Mouse (Mus musculus) stomach, postnatal 0 days (tissue): ENCODE measurements at regions not wholly inside any gene's neighbourhood (a gene's known extent, or its start where the extent isn't known, plus 50 kb on each side); places are given as distances from the start of the nearest gene placed in this dataset.
A peak's percentile ranks its signal among the peaks of the same experiment; 100 is the strongest.

Experiments
- ATAC-seq: fragments of 200-750 bp; cut with Nextera tagmentation; 2 replicates; pipeline ENCODE4 v1.8.0; 2017; ENCODE audit not compliant: low FRiP score, low TSS enrichment
- DNase-seq: peaks from one replicate; pipeline ENCODE4 v3.0.0-alpha.2; 2016; ENCODE audit warnings: low spot score
- H3K27ac ChIP-seq: fragments of 300-500 bp; sonication (generic); replicated peaks from 2 replicates; pipeline ENCODE4 v1.5.1; 2014; ENCODE audit warnings: mild to moderate bottlenecking, control low read depth
- H3K27me3 ChIP-seq: fragments of 300-500 bp; sonication (generic); 2 replicates; pipeline ENCODE4 v1.6.1; 2014; ENCODE audit warnings: low read length; ENCODE audit not compliant: control insufficient read depth, insufficient read depth
- H3K36me3 ChIP-seq: fragments of 300-500 bp; sonication (generic); 2 replicates; pipeline ENCODE4 v1.6.1; 2014; ENCODE audit warnings: low read length, mixed read lengths; ENCODE audit not compliant: control insufficient read depth, insufficient read depth
- H3K4me1 ChIP-seq: fragments of 300-500 bp; sonication (generic); replicated peaks from 2 replicates; pipeline ENCODE4 v1.6.1; 2014; ENCODE audit warnings: antibody characterized with exemption; ENCODE audit not compliant: control insufficient read depth, insufficient read depth
- H3K4me2 ChIP-seq: fragments of 300-500 bp; sonication (generic); replicated peaks from 2 replicates; pipeline ENCODE4 v1.6.1; 2014; ENCODE audit warnings: low read depth, mild to moderate bottlenecking, control low read depth, moderate library complexity
- H3K4me3 ChIP-seq: fragments of 300-500 bp; sonication (generic); 2 replicates; pipeline ENCODE4 v1.5.1; 2014; ENCODE audit warnings: low read depth, low read length, control low read depth
- H3K9ac ChIP-seq: fragments of 300-500 bp; sonication (generic); 2 replicates; pipeline ENCODE4 v1.6.1; 2014; ENCODE audit warnings: mild to moderate bottlenecking, low read length, control low read depth, mixed read lengths
- H3K9me3 ChIP-seq: fragments of 300-500 bp; sonication (generic); 2 replicates; pipeline ENCODE4 v1.6.1; 2016; ENCODE audit warnings: low read length; ENCODE audit not compliant: control insufficient read depth
- CTCF ChIP-seq: IDR thresholded peaks from 2 replicates; pipeline ENCODE4 v1.5.1; 2016; ENCODE audit warnings: antibody characterized with exemption, low read depth, mild to moderate bottlenecking, moderate library complexity
- EP300 ChIP-seq: optimal IDR thresholded peaks from 2 replicates; pipeline ENCODE3; 2016; ENCODE audit warnings: antibody characterized with exemption
- WGBS: fragments of 180-500 bp; shearing (Covaris S2); extraction: QIAGEN DNeasy Blood & Tissue Kit; methylation state at CpG from one replicate; pipeline ENCODE4 v1.1.7; 2014; 5-methylcytosine and 5-hydroxymethylcytosine counted together

GRCm38 (mm10) chr17:73053479-73054215 lies 54.1 kb upstream of the Lclat1 start:
- no peak for TF ChIP-seq CTCF
- no peak for TF ChIP-seq EP300
- H3K4me3 ChIP-seq = no peak overlapping the region
- no peaks in the 10 kb centered on the region for H3K4me1 ChIP-seq
- DNase-seq (no peak), ATAC-seq (no peak)
- H3K9me3 ChIP-seq = no peaks in the 10 kb centered on the region
- H3K4me2 ChIP-seq = no peak overlapping the region
- no peak overlapping the region for H3K9ac ChIP-seq
- 25% methylated on average over 3 of the region's 3 CpGs for WGBS
- 0 out of 2 replicates have a peak overlapping the region, but pooled peaks have one; percentile 20 for H3K27ac ChIP-seq
- no peaks in the 10 kb centered on the region for H3K36me3 ChIP-seq
- no peaks in the 10 kb centered on the region for H3K27me3 ChIP-seq

GRCm38 (mm10) chr17:73054226-73054625 lies 53.6 kb upstream of the Lclat1 start:
- no peak for TF ChIP-seq CTCF
- TF ChIP-seq EP300 = no peak
- no peaks in the 10 kb centered on the region for H3K27me3 ChIP-seq
- ATAC-seq = no peak

GRCm38 (mm10) chr17:73055197-73055596 lies 52.6 kb upstream of the Lclat1 start:
- Histone ChIP-seq H3K36me3 (no peaks in the 10 kb centered on the region), H3K4me2 (no peak overlapping the region), H3K9ac (no peak overlapping the region), H3K9me3 (no peaks in the 10 kb centered on the region), H3K27me3 (no peaks in the 10 kb centered on the region), H3K4me3 (no peak overlapping the region), H3K27ac (no peak overlapping the region), H3K4me1 (no peaks in the 10 kb centered on the region)
- ATAC-seq = no peak
- no peak for DNase-seq
- 64% methylated on average over 3 of the region's 3 CpGs for WGBS
- TF ChIP-seq CTCF (no peak), EP300 (no peak)

More at GRCm38 (mm10) chr17:73054226-73054625, 53.6 kb upstream of the Lclat1 start:
- Histone ChIP-seq H3K4me1 (no peaks in the 10 kb centered on the region), H3K27ac (peak overlapping the region; percentile 31; the same call in 1 of the 2 replicates), H3K9ac (no peak overlapping the region), H3K4me3 (no peak overlapping the region), H3K36me3 (no peaks in the 10 kb centered on the region), H3K9me3 (no peaks in the 10 kb centered on the region), H3K4me2 (no peak overlapping the region)
- no peak for DNase-seq

- Histone ChIP-seq H3K27ac (no peak overlapping the region), H3K4me2 (no peak overlapping the region), H3K9ac (no peak overlapping the region), H3K36me3 (no peaks in the 10 kb centered on the region), H3K27me3 (no peaks in the 10 kb centered on the region), H3K4me1 (no peaks in the 10 kb centered on the region), H3K9me3 (no peaks in the 10 kb centered on the region), H3K4me3 (no peak overlapping the region)
- WGBS = 64% methylated on average over 6 of the region's 6 CpGs
- no peak for ATAC-seq
- no peak for TF ChIP-seq CTCF
- no peak for TF ChIP-seq EP300
- no peak for DNase-seq
Measured at GRCm38 (mm10) chr17:73055611-73056010, 52.2 kb upstream of the Lclat1 start.

GRCm38 (mm10) chr17:73056616-73057015 lies 51.2 kb upstream of the Lclat1 start:
- TF ChIP-seq CTCF (no peak), EP300 (no peak)
- ATAC-seq (no peak), DNase-seq (no peak)
- Histone ChIP-seq H3K27me3 (no peaks in the 10 kb centered on the region), H3K9me3 (no peaks in the 10 kb centered on the region), H3K4me1 (no peaks in the 10 kb centered on the region), H3K36me3 (no peaks in the 10 kb centered on the region), H3K4me2 (no peak overlapping the region), H3K27ac (no peak overlapping the region), H3K9ac (no peak overlapping the region), H3K4me3 (no peak overlapping the region)
- WGBS = 85% methylated on average over 2 of the region's 2 CpGs
